Mouse (Mus musculus) CD4-positive, CD25-positive, alpha-beta regulatory T cell, adult 2 months (primary cell): Measurements from ENCODE around the gene Epb41.

Experiments used
- DNase-seq: peaks from one replicate; pipeline ENCODE4 v3.0.0-alpha.2; 2012; ENCODE audit warnings: low read depth, low spot score

The Epb41 gene

GRCm38 (mm10) chr4:132048011-132048991 is 26.8 kb downstream of the Epb41 start:
- peak; percentile 51 for DNase-seq

GRCm38 (mm10) chr4:132043726-132044125 is 31.4 kb downstream of the Epb41 start:
- DNase-seq: no peak

GRCm38 (mm10) chr4:132041471-132042332 is 33.4 kb downstream of the Epb41 start:
- peak; percentile 49 for DNase-seq

GRCm38 (mm10) chr4:132039975-132040645 is 35.0 kb downstream of the Epb41 start:
- DNase-seq: peak; percentile 92

- DNase-seq: peak; percentile 42
Observed at GRCm38 (mm10) chr4:132039521-132039920, 35.6 kb downstream of the Epb41 start.

- DNase-seq: no peak
Observed at GRCm38 (mm10) chr4:132038809-132039208, 36.3 kb downstream of the Epb41 start.

- DNase-seq: no peak
Observed at GRCm38 (mm10) chr4:132037991-132038390, 37.1 kb downstream of the Epb41 start.

- peak; percentile 67 for DNase-seq
Observed at GRCm38 (mm10) chr4:132037137-132037536, 38.0 kb downstream of the Epb41 start.

- DNase-seq: no peak
Observed at GRCm38 (mm10) chr4:132034242-132034641, 40.9 kb downstream of the Epb41 start.

GRCm38 (mm10) chr4:132033183-132033582 is 41.9 kb downstream of the Epb41 start:
- DNase-seq: peak; percentile 15

- DNase-seq: no peak
Observed at GRCm38 (mm10) chr4:132029851-132030741, 45.0 kb downstream of the Epb41 start.

- no peak for DNase-seq
Observed at GRCm38 (mm10) chr4:132027806-132028205, 47.3 kb downstream of the Epb41 start.

- no peak for DNase-seq
Observed at GRCm38 (mm10) chr4:132027167-132027566, 48.0 kb downstream of the Epb41 start.

GRCm38 (mm10) chr4:132025738-132026527 is 49.2 kb downstream of the Epb41 start:
- DNase-seq: no peak

GRCm38 (mm10) chr4:132025264-132025663 is 49.9 kb downstream of the Epb41 start:
- no peak for DNase-seq

GRCm38 (mm10) chr4:132023816-132024215 is 51.3 kb downstream of the Epb41 start:
- DNase-seq: no peak

- DNase-seq: peak; percentile 45
Observed at GRCm38 (mm10) chr4:132022639-132023038, 52.5 kb downstream of the Epb41 start.

GRCm38 (mm10) chr4:132021883-132022282 is 53.2 kb downstream of the Epb41 start:
- DNase-seq: no peak

- no peak for DNase-seq
Observed at GRCm38 (mm10) chr4:132018547-132018946, 56.6 kb downstream of the Epb41 start.

- no peak for DNase-seq
Observed at GRCm38 (mm10) chr4:132015374-132015773, 59.7 kb downstream of the Epb41 start.
